Mouse (Mus musculus): ENCODE measurements around the gene Plekhm1. TPM values are rescaled to one million over a fixed set of nuclear protein-coding genes. Genes with fewer than 3 reads are reported as not detected.
"Not testable (repeated sequence)": the region's sequence is repeated elsewhere in the genome, so short reads cannot be mapped to it uniquely, and the experiment has no call there.

The Plekhm1 gene
- polyA plus RNA-seq, 1 experiment from 2014 or later = 7.6 TPM

GRCm38 (mm10) chr11:103408880-103409279, 3.6 kb downstream of the Plekhm1 start:
- H3K36me3 ChIP-seq = peaks cover 6% of the 10 kb centered on the region; the same call in 1 of the 2 replicates
- H3K9ac ChIP-seq = no peak overlapping the region
- H3K4me1 ChIP-seq = peaks cover 21% of the 10 kb centered on the region
- no peak overlapping the region for H3K27ac ChIP-seq
- 91% methylated on average over 13 of the region's 13 CpGs for WGBS
- H3K9me3 ChIP-seq = no peaks in the 10 kb centered on the region
- ATAC-seq (ENCODE audit: insufficient number of reproducible peaks, insufficient read depth, low FRiP score, low TSS enrichment, low read depth) = no peak
- no peak overlapping the region for H3K4me2 ChIP-seq
- no peaks in the 10 kb centered on the region for H3K27me3 ChIP-seq
- H3K4me3 ChIP-seq = no peak overlapping the region

GRCm38 (mm10) chr11:103407136-103407535, 5.4 kb downstream of the Plekhm1 start:
- H3K9ac ChIP-seq; ATAC-seq (ENCODE audit: insufficient number of reproducible peaks, insufficient read depth, low FRiP score, low TSS enrichment, low read depth); H3K4me3 ChIP-seq; H3K27ac ChIP-seq; H3K9me3 ChIP-seq; H3K4me2 ChIP-seq; H3K27me3 ChIP-seq: not testable (repeated sequence)
- 59% methylated on average over 5 of the region's 5 CpGs for WGBS
- peaks cover 21% of the 10 kb centered on the region; the same call in 1 of the 2 replicates for H3K36me3 ChIP-seq
- peaks cover 17% of the 10 kb centered on the region for H3K4me1 ChIP-seq

GRCm38 (mm10) chr11:103406551-103406950, 5.9 kb downstream of the Plekhm1 start:
- 70% methylated on average over 7 of the region's 7 CpGs for WGBS
- peaks cover 12% of the 10 kb centered on the region for H3K4me1 ChIP-seq
- no peak overlapping the region for H3K4me3 ChIP-seq
- H3K4me2 ChIP-seq = no peak overlapping the region
- no peak for ATAC-seq (ENCODE audit: insufficient number of reproducible peaks, insufficient read depth, low FRiP score, low TSS enrichment, low read depth)
- no peak overlapping the region for H3K9ac ChIP-seq
- H3K36me3 ChIP-seq = peaks cover 21% of the 10 kb centered on the region; the same call in 1 of the 2 replicates
- H3K9me3 ChIP-seq = no peaks in the 10 kb centered on the region
- H3K27ac ChIP-seq = no peak overlapping the region
- H3K27me3 ChIP-seq = no peaks in the 10 kb centered on the region

- 96% methylated on average over 1 of the region's 1 CpGs for WGBS
- H3K27me3 ChIP-seq = no peaks in the 10 kb centered on the region
- no peak overlapping the region for H3K4me3 ChIP-seq
- H3K4me1 ChIP-seq = peaks cover 5% of the 10 kb centered on the region; the same call in 1 of the 2 replicates
- H3K4me2 ChIP-seq = no peak overlapping the region
- no peak for ATAC-seq (ENCODE audit: insufficient number of reproducible peaks, insufficient read depth, low FRiP score, low TSS enrichment, low read depth)
- H3K9me3 ChIP-seq = no peaks in the 10 kb centered on the region
- H3K36me3 ChIP-seq = peaks cover 21% of the 10 kb centered on the region; the same call in 1 of the 2 replicates
- no peak overlapping the region for H3K9ac ChIP-seq
- no peak overlapping the region for H3K27ac ChIP-seq
Measured at GRCm38 (mm10) chr11:103405814-103406213, 6.7 kb downstream of the Plekhm1 start.

DNA sequence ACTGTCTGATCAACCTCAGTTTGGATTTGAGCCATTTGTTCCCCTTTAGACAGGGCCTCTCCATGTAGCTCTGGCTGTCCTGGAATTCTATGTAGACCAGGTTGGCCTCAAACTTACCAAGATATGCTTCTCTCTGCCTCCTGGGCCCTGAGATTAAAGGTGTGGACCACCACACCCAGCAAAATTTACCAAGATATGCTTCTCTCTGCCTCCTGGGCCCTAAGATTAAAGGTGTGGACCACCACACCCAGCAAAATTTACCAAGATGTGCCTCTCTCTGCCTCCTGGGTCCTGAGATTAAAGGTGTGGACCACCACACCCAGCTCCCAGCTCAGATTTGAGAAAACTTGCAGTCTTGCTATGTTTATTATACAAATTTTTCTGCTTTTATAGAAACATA, 7.9 kb downstream of the Plekhm1 start:
- no peak overlapping the region for H3K4me2 ChIP-seq
- ATAC-seq (ENCODE audit: insufficient number of reproducible peaks, insufficient read depth, low FRiP score, low TSS enrichment, low read depth) = no peak
- 0 out of 2 replicates have a peak, but pooled peaks cover 3% of the 10 kb centered on the region for H3K4me1 ChIP-seq
- H3K9me3 ChIP-seq = no peaks in the 10 kb centered on the region
- no peak overlapping the region for H3K4me3 ChIP-seq
- peaks cover 21% of the 10 kb centered on the region; the same call in 1 of the 2 replicates for H3K36me3 ChIP-seq
- H3K9ac ChIP-seq = no peak overlapping the region
- H3K27me3 ChIP-seq = no peaks in the 10 kb centered on the region
- H3K27ac ChIP-seq = no peak overlapping the region

- 46% methylated on average over 4 of the region's 4 CpGs for WGBS
- no peak for ATAC-seq (ENCODE audit: insufficient number of reproducible peaks, insufficient read depth, low FRiP score, low TSS enrichment, low read depth)
- H3K27ac ChIP-seq = no peak overlapping the region
- no peaks in the 10 kb centered on the region for H3K27me3 ChIP-seq
- H3K9me3 ChIP-seq = no peaks in the 10 kb centered on the region
- no peak overlapping the region for H3K4me2 ChIP-seq
- H3K4me3 ChIP-seq = no peak overlapping the region
- H3K4me1 ChIP-seq = 0 out of 2 replicates have a peak, but pooled peaks cover 3% of the 10 kb centered on the region
- peaks cover 21% of the 10 kb centered on the region; the same call in 1 of the 2 replicates for H3K36me3 ChIP-seq
- H3K9ac ChIP-seq = no peak overlapping the region
Measured at GRCm38 (mm10) chr11:103403776-103404175, 8.7 kb downstream of the Plekhm1 start.

DNA sequence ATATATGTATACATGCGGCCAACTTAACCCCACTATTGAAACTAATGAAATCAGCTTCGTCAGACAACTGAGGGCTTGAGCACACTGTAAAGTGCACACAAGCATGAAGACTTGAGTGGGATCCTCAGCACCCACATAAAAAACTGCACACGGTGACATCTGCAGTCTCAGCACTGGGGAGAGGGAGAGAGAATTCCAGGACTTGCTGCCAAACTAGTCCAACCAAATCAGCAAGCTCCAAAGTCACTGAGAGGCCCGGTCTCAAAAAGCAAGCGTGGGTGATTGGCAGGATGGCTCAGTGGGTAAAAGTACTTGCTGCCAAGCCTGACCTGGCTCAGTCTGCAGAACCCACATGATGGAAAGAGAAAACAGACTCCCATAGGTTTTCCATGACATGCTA, 9.7 kb downstream of the Plekhm1 start:
- Histone ChIP-seq H3K36me3 (peaks cover 21% of the 10 kb centered on the region; the same call in 1 of the 2 replicates), H3K27me3 (no peaks in the 10 kb centered on the region), H3K9me3 (no peaks in the 10 kb centered on the region), H3K27ac (no peak overlapping the region), H3K4me3 (no peak overlapping the region), H3K9ac (no peak overlapping the region), H3K4me2 (no peak overlapping the region), H3K4me1 (0 out of 2 replicates have a peak, but pooled peaks cover 3% of the 10 kb centered on the region)
- WGBS = 88% methylated on average over 5 of the region's 5 CpGs
- ATAC-seq (ENCODE audit: insufficient number of reproducible peaks, insufficient read depth, low FRiP score, low TSS enrichment, low read depth) = no peak

- no peaks in the 10 kb centered on the region for H3K27me3 ChIP-seq
- no peak for ATAC-seq (ENCODE audit: insufficient number of reproducible peaks, insufficient read depth, low FRiP score, low TSS enrichment, low read depth)
- H3K36me3 ChIP-seq = peaks cover 21% of the 10 kb centered on the region; the same call in 1 of the 2 replicates
- WGBS = 53% methylated on average over 2 of the region's 2 CpGs
- no peak overlapping the region for H3K4me2 ChIP-seq
- no peak overlapping the region for H3K4me3 ChIP-seq
- H3K4me1 ChIP-seq = 0 out of 2 replicates have a peak, but pooled peaks cover 3% of the 10 kb centered on the region
- no peaks in the 10 kb centered on the region for H3K9me3 ChIP-seq
- H3K9ac ChIP-seq = no peak overlapping the region
- no peak overlapping the region for H3K27ac ChIP-seq
Measured at GRCm38 (mm10) chr11:103402198-103402597, 10.3 kb downstream of the Plekhm1 start.

DNA sequence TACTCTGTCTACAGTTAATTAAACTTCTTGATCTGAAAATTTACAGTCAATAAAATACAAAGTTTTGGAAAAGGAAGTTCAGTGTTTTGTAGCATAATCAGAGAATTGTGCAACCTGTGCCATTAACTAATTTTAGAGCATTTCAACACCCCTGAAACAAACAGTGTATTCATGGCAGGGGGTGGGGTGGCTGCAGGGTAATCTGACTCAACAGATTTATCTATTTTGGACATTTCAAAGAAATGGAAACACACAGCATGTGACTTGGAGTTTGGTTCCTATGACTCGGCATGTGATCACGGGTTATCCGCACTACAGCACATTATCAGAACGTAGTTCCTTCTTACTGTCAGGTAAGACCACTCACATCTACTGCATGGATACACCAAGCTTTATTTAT, 12.5 kb downstream of the Plekhm1 start:
- Histone ChIP-seq H3K9ac (no peak overlapping the region), H3K4me2 (no peak overlapping the region), H3K9me3 (no peaks in the 10 kb centered on the region), H3K27me3 (no peaks in the 10 kb centered on the region), H3K4me3 (no peak overlapping the region), H3K36me3 (peaks cover 37% of the 10 kb centered on the region), H3K27ac (no peak overlapping the region), H3K4me1 (0 out of 2 replicates have a peak, but pooled peaks cover 3% of the 10 kb centered on the region)
- ATAC-seq (ENCODE audit: insufficient number of reproducible peaks, insufficient read depth, low FRiP score, low TSS enrichment, low read depth) = no peak
- 92% methylated on average over 4 of the region's 4 CpGs for WGBS

DNA sequence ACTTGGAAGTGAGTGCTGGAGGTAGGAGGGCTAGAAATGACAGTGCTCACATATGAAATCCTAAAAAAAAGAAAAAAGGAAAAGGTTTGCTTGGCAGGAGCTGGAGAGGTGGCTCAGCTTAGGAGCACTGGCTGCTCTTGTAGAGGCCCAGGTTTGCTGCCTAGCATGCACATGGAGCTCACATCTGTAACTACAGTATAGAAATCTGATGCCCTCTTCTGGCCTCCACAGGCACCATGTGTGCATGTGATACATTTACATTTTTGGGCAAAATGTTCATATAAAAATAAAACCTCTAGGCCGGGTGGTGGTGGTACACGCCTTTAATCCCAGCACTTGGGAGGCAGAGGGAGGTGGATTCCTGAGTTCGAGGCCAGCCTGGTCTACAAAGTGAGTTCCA, 13.4 kb downstream of the Plekhm1 start:
- WGBS = 85% methylated on average over 3 of the region's 3 CpGs
- no peaks in the 10 kb centered on the region for H3K9me3 ChIP-seq
- H3K27ac ChIP-seq = no peak overlapping the region
- no peaks in the 10 kb centered on the region for H3K27me3 ChIP-seq
- peaks cover 46% of the 10 kb centered on the region for H3K36me3 ChIP-seq
- H3K4me2 ChIP-seq = no peak overlapping the region
- no peak overlapping the region for H3K9ac ChIP-seq
- ATAC-seq (ENCODE audit: insufficient number of reproducible peaks, insufficient read depth, low FRiP score, low TSS enrichment, low read depth) = no peak
- H3K4me1 ChIP-seq = 0 out of 2 replicates have a peak, but pooled peaks cover 2% of the 10 kb centered on the region
- no peak overlapping the region for H3K4me3 ChIP-seq

DNA sequence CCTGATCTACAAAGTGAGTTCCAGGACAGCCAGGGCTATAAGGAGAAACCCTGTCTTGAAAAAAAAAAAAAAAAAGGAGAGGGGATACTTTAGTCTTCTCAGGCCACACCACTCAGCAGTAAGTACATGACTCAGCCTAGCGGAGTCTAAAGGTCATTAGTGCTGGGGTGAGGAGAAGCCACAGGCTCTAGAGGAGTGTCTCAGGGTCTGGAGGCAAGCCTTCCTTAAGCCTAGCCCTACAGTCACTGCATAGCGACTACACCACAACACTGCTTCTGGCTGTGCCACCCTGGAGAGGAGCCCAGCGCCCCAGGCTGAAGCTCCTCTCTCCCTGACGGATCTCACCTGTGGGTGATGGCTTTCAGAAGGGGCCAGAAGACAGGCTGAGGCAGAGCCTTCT, 15.8 kb downstream of the Plekhm1 start:
- H3K27ac ChIP-seq = no peak overlapping the region
- no peak for ATAC-seq (ENCODE audit: insufficient number of reproducible peaks, insufficient read depth, low FRiP score, low TSS enrichment, low read depth)
- H3K4me3 ChIP-seq = no peak overlapping the region
- H3K9me3 ChIP-seq = no peaks in the 10 kb centered on the region
- no peaks in the 10 kb centered on the region for H3K4me1 ChIP-seq
- H3K36me3 ChIP-seq = peaks cover 49% of the 10 kb centered on the region
- WGBS = 92% methylated on average over 4 of the region's 4 CpGs
- H3K4me2 ChIP-seq = no peak overlapping the region
- H3K9ac ChIP-seq = no peak overlapping the region
- no peaks in the 10 kb centered on the region for H3K27me3 ChIP-seq

- WGBS = 93% methylated on average over 4 of the region's 4 CpGs
- Histone ChIP-seq H3K36me3 (peaks cover 53% of the 10 kb centered on the region), H3K9me3 (no peaks in the 10 kb centered on the region), H3K4me3 (no peak overlapping the region), H3K4me1 (no peaks in the 10 kb centered on the region), H3K27me3 (no peaks in the 10 kb centered on the region), H3K9ac (no peak overlapping the region), H3K27ac (no peak overlapping the region), H3K4me2 (no peak overlapping the region)
- no peak for ATAC-seq (ENCODE audit: insufficient number of reproducible peaks, insufficient read depth, low FRiP score, low TSS enrichment, low read depth)
Measured at GRCm38 (mm10) chr11:103396236-103396635, 16.3 kb downstream of the Plekhm1 start.
